Mouse (Mus musculus) T-cell, adult 2 months (primary cell): Measurements from ENCODE around the gene Lpp.

ENCODE experiments used
- DNase-seq: peaks from one replicate; pipeline ENCODE4 v3.0.0; 2022; ENCODE audit warnings: low spot score

The Lpp gene

DNA sequence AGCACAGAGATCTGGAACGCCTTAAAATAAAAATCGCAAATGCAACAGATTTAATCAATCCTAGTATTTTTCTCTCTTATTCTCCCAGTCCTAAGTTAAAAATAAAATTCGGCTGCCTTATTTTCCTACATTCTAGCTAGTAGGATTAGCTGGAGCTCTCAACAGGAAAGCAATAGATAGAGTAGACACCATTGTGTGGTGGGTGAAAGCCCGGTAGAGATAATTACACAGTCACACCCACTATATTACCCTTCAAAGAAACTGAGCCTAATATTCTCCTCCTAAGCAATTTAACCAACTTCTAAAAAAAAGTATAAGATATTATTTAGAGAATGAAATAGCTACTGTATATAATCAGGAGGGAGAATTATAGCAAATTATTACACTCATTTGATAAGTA lies 330.3 kb downstream of the Lpp start:
- no peak for DNase-seq

DNA sequence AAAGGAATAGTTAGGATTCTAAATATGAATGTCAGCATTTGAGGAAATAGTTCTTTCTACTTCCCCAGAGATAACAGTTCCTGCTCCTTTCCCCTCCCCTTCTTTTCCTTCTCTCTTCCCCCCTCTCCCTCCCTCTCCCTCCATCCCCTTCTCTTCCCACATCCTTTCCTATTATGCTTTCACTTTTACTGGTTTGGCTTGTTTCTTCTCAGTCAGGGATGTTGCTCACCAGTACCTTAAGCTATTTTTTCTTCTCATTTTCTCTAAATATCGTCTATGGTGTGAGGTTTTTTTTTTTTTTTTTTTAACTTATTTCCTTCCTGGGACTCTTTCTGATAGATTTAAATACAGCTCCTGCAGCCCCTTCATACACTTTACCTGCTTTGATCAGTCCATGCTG lies 339.4 kb downstream of the Lpp start:
- DNase-seq, result no peak

DNA sequence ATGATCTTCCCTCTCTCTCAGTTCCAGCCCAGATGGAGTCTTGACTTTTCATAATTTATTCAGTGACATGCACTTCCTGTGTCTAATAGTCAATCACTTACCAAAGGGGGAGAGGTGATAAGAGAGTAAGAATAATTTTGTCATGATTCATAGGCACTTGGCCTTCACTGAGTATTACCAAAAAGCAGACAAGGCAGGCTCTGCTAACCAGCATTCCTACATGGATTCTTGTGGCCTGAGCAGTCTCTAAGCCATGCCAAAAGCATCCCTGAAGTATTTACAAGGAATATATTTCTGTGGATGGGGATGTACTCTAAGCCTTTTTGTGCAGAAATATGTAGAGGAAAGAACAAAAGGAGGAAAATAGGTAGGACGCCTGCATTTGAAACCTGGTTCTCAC lies 340.0 kb downstream of the Lpp start:
- no peak for DNase-seq

DNA sequence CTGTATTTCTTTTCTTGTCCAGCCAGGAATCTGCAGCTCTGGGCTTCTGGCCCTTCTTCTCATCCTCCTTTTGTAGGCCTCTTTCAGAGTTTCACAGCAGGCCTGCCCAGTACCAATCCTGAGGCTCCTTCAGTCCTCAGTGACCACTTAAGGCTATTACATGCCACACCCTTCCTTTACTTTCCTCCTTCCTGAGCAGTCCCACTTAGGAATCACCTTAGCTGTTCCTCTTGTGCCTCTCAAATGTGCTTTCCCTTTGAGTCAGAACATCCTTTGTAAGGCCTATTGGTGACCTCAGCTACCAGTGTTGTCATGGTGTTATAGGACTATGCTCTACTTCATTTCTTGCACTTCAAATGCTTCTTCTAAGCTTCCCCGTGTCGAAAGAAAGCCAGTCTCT lies 342.4 kb downstream of the Lpp start:
- DNase-seq, result no peak

DNA sequence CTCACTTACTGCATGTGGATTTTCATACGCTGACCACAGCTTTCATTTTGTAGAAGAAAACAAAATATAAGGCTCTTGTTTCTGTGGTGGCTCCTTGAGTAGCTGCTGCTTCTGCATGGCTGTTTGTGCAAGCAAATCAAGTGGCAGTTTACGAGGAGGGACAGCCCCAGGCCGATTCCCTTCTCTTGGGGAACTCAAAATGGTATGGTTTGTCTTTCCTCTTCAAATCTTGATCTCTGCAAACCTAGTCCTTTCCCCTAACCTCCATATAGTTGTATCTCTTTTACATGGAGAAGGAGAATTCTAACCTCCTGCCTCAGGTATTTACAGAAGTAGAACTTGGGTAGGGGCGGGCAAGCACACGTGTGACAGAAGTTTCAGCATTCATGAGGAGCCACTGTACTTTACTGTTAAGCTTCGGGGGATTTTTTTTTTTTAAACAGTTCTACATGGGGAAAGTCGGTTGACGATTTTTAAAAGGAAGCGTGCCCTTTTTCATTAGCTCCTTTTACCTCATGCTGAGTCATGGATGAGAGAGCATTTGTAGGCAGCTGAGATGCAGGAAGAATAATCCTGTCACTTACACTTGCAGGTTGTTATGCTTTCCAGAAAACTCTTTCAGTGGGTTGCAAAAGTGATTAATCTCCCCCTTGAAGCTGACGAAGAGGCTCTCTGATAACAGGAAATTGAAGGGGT lies 344.2 kb downstream of the Lpp start:
- DNase-seq, result no peak

DNA sequence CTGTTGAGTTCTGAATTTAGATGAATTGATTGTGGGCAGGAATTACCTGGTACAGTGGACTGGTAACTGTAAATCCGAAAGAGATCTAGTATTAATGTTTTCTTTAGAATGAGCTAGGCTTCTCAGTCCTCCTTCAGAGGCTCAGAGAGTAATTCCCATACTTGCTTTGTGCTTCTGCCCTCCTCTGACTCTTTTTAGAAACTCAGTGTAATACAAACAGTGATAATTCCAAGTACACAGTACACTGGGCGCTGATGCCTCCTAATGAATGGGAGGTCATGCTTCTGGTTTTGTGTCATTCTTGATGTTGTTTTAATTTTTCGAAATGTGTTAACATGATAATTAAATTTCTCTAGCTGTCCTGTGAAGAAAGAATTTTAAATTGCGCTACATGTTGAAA lies 347.4 kb downstream of the Lpp start:
- no peak for DNase-seq

DNA sequence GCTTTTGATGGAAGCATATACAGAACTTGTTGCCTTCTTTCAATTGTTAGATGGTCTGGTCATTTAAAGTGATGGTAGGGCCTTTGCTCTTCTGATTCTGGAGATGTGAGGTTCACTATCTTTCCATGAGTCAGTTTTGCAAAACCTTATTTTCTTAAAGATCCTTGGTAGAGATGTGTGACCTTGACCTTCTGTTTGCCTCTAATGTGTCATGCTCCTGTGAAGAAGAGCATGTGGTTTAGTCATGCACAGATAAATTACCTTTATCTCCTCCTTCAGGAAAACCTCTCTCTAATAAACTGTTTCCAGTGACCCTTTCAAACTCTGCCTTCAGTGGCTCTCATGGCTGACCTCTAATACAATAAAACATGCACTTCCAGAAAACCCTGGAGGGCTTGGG lies 356.5 kb downstream of the Lpp start:
- no peak for DNase-seq

DNA sequence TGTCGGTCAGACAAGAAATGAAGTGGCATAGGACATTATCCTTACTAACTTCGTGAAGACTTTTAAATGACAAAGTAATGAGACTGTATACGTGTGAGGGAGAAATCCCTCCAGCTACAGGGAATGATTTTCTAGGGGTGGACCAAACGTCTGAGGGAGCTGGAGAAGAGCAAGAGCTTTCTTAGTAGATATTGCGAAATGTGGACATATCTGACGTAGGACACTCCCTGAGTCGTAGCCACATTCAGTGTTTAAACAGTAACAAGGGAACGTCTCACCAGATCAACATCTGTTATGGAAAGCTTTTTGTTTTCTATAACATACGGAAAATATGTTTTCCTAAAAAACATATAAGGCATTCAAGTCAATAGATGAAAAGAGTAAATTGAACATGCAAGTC lies 362.8 kb downstream of the Lpp start:
- DNase-seq, result no peak

DNA sequence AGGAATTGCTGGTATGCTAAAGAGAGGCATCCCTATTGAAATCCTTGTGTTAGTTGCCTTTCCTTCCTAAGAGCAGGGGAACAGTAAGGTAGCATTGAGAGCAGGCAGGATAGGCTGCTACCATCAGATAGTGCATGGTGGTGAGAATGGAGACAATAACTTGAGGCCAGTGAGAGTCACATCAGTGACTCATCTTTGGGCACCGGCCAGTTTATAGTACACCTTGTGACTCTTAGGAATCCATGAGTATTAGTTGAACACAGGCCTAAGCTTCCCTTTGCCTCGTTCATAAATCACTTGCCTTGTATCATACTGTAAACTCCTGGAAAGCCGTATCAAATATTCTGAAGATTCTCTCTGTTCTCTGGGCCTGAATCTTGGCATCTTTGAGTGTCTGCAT lies 372.7 kb downstream of the Lpp start:
- DNase-seq, result no peak

DNA sequence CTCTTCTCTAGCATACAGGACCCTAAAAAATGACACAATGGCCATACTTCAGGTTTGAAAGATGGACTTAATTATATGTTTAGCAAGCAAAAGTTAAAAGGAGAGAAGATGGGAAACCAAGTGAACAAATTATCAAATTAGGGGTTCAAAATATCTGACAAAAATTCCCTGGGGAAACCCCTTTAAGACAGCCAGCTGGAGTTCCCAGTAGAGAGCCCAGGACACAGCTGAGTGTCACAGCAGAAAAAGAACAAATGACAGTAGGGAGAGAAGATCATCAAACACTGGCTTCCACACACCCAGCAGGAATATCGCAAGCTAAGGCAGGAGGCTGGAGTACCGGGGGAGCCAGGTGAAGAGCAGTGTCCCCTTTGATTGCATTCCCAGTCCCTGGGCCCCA lies 373.3 kb downstream of the Lpp start:
- no peak for DNase-seq

DNA sequence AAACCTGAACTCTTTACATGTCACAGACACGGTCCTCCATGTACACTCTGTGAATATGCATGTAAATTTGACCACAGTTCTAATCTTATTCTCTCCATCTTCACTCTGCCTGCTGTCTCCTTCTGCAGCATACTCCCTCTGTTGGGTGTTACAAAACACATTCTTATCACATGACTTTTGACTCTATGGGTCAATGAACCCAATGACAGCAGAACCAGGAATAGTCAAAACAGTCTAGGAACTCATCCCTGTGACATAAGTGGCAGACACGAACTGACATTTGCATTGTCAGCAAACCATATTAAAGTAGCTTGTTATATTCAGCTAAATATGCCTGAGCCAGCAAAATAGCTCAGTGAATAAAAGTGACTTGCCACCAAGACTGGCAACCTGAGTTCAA lies 383.7 kb downstream of the Lpp start:
- DNase-seq, result no peak

DNA sequence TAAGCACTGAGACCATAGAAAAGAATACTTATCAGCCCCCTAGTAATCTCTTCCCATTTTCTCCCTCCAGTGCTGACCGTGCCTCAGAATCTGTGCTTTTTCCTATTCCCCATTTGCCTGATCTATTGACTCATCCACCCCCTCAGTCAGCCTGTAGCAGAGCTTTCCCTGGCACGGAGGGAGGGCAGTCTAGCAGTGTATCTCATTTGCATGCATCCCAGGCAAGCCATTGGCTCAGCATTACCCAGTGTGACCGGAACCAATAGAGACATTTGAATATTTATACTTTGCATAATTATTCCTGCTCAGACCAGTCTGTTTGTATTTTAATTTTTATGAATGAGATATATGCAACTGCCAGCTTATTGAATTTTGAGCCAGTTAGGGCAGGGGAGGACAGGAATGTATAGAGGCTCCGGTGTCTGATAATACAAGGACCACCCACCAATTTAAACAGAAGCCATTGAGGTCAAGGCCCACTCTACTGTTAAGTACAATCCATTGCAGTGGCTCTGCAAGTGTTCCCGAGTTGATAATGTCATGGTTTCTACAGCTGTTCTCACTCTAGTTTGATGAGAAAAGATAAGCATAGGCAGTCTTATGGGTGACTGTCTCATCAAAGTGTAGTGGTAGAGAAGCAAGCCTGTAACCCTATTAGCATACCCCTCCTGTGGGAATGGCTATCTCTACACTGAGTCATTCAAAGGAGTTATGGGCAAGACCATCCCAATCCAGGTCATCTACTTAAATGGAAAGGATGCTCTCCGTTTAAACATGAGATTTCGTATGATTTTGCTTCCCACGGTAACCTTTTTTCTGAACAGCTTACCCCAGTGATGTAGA lies 385.3 kb downstream of the Lpp start:
- DNase-seq, result no peak

DNA sequence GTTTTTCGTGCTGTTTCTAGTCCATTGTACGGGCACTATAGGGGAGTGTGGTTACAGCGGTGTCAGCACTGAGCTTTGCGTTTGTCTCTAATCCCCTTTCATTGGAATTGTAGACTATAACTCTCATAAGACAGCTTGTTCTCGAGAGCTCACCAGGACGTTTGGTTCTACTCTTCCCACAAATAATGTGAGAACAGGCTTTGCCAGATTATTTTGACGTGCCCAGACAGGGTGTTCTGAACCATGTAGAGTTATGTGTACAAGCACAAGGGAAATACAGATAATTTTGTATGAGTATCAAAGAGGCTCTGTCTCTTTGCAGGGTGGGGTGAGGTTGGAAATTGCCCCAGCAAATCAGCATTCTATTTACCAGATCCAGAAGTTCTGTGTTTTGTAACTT lies 387.2 kb downstream of the Lpp start:
- DNase-seq, result no peak

DNA sequence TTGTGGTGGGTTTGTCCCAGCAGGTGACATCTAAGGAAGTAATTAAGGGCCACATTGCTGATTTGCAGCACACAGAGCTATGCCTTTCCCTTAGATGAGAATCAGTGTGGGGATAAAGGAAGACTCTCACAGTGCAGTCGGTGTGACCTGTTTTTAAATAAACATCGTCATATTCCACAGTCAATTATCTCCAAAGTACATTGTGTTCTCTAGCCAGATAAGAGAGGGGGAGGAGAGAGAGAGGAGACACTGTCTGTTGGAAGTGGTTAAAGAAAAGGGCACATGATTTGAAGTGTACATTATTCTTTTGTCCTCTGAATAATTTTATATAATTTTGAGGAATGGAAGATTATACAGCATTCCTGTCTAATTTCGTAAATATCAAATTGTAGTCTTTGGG lies 388.6 kb downstream of the Lpp start:
- DNase-seq, result no peak

DNA sequence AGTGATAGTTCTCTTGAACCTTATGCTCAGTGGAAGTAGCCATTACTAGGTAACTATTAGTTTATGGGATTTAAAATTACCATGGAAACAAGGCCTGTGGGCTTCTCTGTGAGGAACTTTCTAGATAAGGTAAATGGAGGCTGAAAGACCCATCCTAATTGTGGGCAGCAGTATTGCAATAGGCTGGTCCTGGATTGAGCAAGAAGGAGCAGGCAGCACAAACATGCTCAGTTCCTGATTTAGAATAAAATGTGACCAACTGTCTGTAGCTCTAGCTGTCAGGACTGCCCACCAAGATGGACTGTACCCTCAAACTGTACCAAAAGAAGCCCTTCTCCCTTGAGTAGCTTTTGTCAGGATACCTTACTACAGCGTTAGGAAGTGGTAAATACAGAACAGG lies 392.3 kb downstream of the Lpp start:
- no peak for DNase-seq

DNA sequence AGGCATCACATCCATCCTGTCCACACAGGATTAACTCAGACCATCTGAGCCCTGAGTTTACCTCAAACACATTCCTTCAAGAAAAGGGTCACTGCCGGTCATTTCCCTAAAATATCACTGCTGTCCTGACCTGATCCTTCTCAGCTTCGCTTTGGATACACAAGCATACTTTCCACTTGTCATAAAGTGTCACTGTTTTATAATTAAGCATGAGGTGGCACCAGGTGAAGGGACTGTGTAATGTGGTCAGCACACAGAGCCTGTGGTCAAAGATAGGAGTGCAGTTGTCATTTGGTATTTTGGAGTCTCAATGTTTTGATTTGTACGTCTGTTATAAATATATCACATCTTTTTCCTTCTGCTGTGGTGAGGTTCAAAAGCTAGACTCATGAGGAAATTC lies 395.7 kb downstream of the Lpp start:
- DNase-seq, result no peak

DNA sequence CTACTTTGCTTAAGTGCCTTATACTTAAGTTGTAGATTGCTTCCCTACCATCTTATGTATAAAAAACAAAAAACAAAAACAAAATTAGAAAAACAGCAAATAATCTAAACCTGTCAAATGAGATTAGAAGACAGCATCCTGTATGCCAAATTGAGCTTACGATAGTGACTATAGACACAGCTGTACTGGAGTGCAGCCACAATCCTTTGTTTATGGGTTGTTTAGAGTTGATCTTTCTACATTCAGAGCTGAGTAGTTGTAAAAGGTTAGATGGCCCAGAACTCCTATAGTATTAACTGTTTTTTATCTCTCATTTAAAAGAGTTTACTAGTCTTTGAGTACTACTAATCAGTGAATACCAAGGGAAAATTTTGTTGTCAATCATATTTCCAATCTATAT lies 398.1 kb downstream of the Lpp start:
- DNase-seq, result no peak

DNA sequence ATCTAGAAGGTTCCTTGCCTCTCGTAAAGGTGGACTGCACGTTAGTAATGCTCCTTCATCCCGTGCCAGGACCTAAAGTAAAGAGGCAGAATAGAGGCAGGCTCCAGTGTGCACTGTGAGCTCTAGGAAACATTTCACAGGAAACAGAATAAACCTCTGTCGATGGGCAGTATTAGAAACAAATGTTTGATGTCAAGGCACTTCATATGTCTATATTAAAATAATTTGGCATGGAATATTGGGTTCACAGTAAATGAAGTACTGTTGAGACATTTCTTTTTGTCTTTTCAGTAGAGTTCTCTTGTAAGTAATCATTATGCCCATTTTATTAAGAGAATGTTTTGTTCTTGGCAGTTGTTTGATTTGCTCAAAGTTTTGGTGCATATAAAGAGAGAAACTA lies 398.7 kb downstream of the Lpp start:
- no peak for DNase-seq

DNA sequence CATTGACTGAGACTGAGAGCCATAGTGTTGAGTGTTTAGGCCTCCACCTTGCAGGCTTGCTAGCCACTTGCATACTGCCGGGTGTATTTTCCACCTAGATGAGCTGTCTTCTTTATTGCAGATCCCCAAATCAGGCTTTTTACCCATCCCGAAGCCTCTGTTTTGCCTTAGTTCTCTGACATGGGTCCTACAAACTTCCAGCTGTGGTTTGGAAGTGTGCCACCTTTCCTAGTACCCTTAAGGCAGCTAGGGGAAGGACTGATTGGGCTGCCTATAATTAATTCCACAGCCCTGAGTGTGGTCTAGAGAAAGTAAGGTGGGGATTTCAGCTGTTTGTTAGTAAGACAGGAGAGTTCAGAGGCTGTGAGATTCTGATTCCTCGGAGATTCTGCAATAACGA lies 399.5 kb downstream of the Lpp start:
- DNase-seq, result no peak

DNA sequence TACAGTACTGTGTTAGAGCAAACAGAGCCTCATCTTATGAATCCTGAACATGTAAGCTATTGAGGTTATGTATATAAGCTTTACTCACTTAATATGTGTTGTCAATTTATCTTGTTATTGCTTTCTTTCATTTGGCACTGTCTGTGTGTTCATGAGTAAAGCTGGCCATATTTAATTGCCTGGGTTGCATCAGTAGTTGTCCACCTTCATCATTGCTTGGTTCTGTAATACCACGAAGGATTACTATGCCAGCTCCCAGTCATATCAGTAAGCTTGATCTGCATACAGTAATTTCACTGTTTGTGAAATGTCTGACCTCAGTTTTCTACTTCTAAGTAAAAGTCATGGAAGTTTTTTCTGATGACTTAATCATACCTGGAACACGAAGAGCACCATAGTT lies 401.4 kb downstream of the Lpp start:
- no peak for DNase-seq

DNA sequence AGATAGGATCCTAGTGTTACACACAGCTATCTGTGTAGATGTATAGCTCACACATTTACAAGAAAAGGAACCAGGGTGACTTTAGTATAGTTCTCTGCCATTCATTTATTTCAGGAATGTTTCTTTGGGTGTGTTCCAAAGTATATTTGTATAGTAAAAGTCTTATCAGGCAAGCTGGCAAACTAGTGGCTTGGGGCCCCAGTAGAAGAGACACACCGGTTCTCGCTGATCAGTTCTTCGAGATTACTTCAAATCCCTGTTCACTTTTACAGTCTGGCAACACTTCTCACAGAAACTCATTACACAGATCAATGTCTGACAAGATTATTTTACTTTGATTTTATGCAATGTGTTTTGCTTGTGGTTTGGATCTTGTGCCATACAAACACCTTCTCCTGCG lies 408.0 kb downstream of the Lpp start:
- no peak for DNase-seq

DNA sequence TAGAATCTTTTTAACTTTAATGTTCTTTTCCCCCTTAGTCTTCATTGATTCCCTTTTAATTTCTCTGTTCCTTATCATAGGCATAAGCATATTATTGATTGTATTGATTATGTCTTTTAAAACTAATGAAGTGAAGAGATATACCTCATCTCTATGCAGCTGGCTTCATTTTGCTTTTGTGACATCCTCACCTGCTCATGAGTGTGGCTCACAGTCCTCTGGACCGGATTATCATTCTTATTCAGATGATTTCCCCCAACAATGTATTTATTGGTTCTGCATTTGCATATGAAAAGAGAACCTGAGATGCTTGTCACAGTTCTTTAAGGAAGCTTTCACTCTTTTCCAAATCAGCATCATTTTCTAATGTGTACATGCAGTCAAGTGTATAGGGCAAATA lies 408.5 kb downstream of the Lpp start:
- no peak for DNase-seq

DNA sequence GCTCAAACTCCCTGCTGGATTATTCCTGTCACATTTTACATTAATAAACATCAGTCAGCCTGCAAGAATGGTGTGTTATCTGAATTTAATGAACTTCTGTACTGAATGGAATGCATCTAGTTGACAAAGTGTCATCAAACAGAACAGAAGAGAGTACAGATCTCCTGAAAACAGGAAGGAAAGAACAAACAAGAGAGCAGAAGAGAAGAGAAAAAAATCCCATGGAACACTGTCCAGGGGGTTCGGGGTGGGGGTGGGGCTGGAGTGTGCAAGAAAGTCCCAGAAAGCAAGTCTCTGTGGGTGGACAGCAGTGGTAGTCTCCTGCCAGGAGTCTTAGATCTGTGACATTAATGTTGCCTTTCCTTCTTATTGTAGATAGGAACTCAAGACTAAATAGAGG lies 412.8 kb downstream of the Lpp start:
- no peak for DNase-seq

DNA sequence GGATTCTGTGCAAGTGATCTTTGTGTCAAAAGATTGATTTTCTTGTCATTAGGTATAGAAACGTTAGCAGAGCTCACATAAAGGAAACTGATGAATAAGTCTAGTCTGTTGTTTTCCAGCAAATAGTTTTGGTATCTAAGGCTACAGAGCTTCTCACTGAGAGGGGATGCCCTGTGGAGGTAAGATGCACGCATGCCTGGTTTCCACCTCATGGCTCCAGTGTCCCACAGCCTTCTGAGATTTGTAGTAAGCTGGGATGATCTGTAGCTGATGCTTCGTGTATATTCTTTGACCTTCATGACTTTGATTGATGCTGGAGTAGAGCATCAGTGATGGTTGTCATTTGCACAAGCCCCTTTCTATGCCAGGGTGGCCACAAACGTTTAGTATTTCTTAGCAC lies 414.3 kb downstream of the Lpp start:
- no peak for DNase-seq
